Mouse (Mus musculus): ENCODE data around the gene Mdk.

- TF ChIP-seq POLR2A (IDR thresholded peaks at IDR 0.05; ENCODE audit: low read depth, low read length) (no peak), CTCF (IDR thresholded peaks at IDR 0.05; ENCODE audit: extremely low read depth, insufficient read depth, insufficient read length, insufficient replicate concordance) (no peak)
These were observed 2.9 kb upstream of the Mdk start for GRCm38 (mm10) chr2:91934826-91935525.
